Mouse (Mus musculus) midbrain, postnatal 0 days (tissue): ENCODE results near the gene Sc5d. TPM values are rescaled to one million over a fixed set of nuclear protein-coding genes. Genes with fewer than 3 reads are reported as not detected.

Experiments
- ATAC-seq: fragments of 200-750 bp; cut with Nextera tagmentation; 2 replicates; pipeline ENCODE4 v1.8.0; 2017; ENCODE audit warnings: moderate number of reproducible peaks, mild to moderate bottlenecking, moderate TSS enrichment, moderate library complexity; ENCODE audit not compliant: low FRiP score
- DNase-seq: peaks from one replicate; pipeline ENCODE4 v3.0.0-alpha.2; 2015; ENCODE audit warnings: low spot score
- H3K27ac ChIP-seq: fragments of 300-500 bp; sonication (generic); 2 replicates; pipeline ENCODE4 v1.5.1; 2014; ENCODE audit warnings: low read depth, mild to moderate bottlenecking, low read length, mixed read lengths
- H3K27me3 ChIP-seq: fragments of 300-500 bp; sonication (generic); 2 replicates; pipeline ENCODE4 v1.6.1; 2014; ENCODE audit warnings: low read length, control low read depth, mixed read lengths; ENCODE audit not compliant: insufficient read depth
- H3K36me3 ChIP-seq: fragments of 300-500 bp; sonication (generic); 2 replicates; pipeline ENCODE4 v1.6.1; 2014; ENCODE audit warnings: low read length, control low read depth, mixed read lengths; ENCODE audit not compliant: insufficient read depth
- H3K4me1 ChIP-seq: fragments of 300-500 bp; sonication (generic); 2 replicates; pipeline ENCODE4 v1.6.1; 2014; ENCODE audit warnings: mild to moderate bottlenecking, control low read depth, antibody characterized with exemption, low read length, mixed read lengths; ENCODE audit not compliant: insufficient read depth
- H3K4me2 ChIP-seq: fragments of 300-500 bp; sonication (generic); 2 replicates; pipeline ENCODE4 v1.6.1; 2014; ENCODE audit warnings: low read depth, mild to moderate bottlenecking, low read length, mixed read lengths; ENCODE audit not compliant: poor library complexity, severe bottlenecking
- H3K4me3 ChIP-seq: fragments of 300-500 bp; sonication (generic); 2 replicates; pipeline ENCODE4 v1.5.1; 2014; ENCODE audit warnings: low read depth, mild to moderate bottlenecking, low read length, moderate library complexity
- H3K9ac ChIP-seq: fragments of 300-500 bp; sonication (generic); replicated peaks from 2 replicates; pipeline ENCODE4 v1.6.1; 2014; ENCODE audit warnings: mild to moderate bottlenecking, low read length, moderate library complexity, mixed read lengths; ENCODE audit not compliant: poor library complexity, severe bottlenecking
- H3K9me3 ChIP-seq: fragments of 300-500 bp; sonication (generic); 2 replicates; pipeline ENCODE4 v1.6.1; 2016; ENCODE audit warnings: low read length, control low read depth
- CTCF ChIP-seq: IDR thresholded peaks from 2 replicates; pipeline ENCODE4 v1.5.1; 2016; ENCODE audit warnings: antibody characterized with exemption, mild to moderate bottlenecking
- WGBS: fragments of 180-500 bp; shearing (Covaris S2); extraction: QIAGEN DNeasy Blood & Tissue Kit; methylation state at CpG from one replicate; pipeline ENCODE4 v1.1.7; 2014; 5-methylcytosine and 5-hydroxymethylcytosine counted together
- polyA plus RNA-seq: library from polyadenylated mRNA; unstranded; fragments of >200 nt; fragmentation: Nextera tagmentation; extraction: Ambion mirVana; gene quantifications from 2 replicates; pipeline ENCODE4 v1.2.1, GENCODE M21; 2015
- total RNA-seq: library from RNA; depleted of rRNA; stranded (reverse); fragments of >200 nt; gene quantifications from 2 replicates; pipeline ENCODE4 v1.2.3, GENCODE M21; 2014

Gene Sc5d
- total and polyA plus RNA-seq, 2 experiments from 2014 or later, result 63.7 to 67.0 TPM

- Histone ChIP-seq H3K9ac (no peak overlapping the region), H3K27ac (no peak overlapping the region), H3K4me3 (no peak overlapping the region), H3K9me3 (no peaks in the 10 kb centered on the region), H3K4me1 (no peaks in the 10 kb centered on the region), H3K4me2 (no peak overlapping the region), H3K36me3 (no peaks in the 10 kb centered on the region), H3K27me3 (no peaks in the 10 kb centered on the region)
- ATAC-seq (no peak), DNase-seq (no peak)
- no peak for TF ChIP-seq CTCF
- WGBS, result 94% methylated on average over 3 of the region's 3 CpGs
Observed at GRCm38 (mm10) chr9:42270617-42271016, 6.6 kb upstream of the Sc5d start.

GRCm38 (mm10) chr9:42270081-42270480 lies 6.0 kb upstream of the Sc5d start:
- H3K27me3 ChIP-seq, result no peaks in the 10 kb centered on the region
- H3K4me2 ChIP-seq, result no peak overlapping the region
- no peaks in the 10 kb centered on the region for H3K4me1 ChIP-seq
- no peak for TF ChIP-seq CTCF
- H3K27ac ChIP-seq, result no peak overlapping the region
- no peak for ATAC-seq
- H3K9ac ChIP-seq, result no peak overlapping the region
- no peaks in the 10 kb centered on the region for H3K36me3 ChIP-seq
- H3K9me3 ChIP-seq, result no peaks in the 10 kb centered on the region
- WGBS, result 94% methylated on average over 5 of the region's 5 CpGs
- H3K4me3 ChIP-seq, result no peak overlapping the region
- DNase-seq, result no peak

- Histone ChIP-seq H3K4me2 (no peak overlapping the region), H3K27me3 (no peaks in the 10 kb centered on the region), H3K4me1 (no peaks in the 10 kb centered on the region), H3K9me3 (no peaks in the 10 kb centered on the region), H3K36me3 (no peaks in the 10 kb centered on the region), H3K4me3 (no peak overlapping the region), H3K9ac (no peak overlapping the region), H3K27ac (no peak overlapping the region)
- no peak for TF ChIP-seq CTCF
- WGBS, result 83% methylated on average over 5 of the region's 5 CpGs
- ATAC-seq (no peak), DNase-seq (no peak)
Observed at GRCm38 (mm10) chr9:42268371-42268770, 4.3 kb upstream of the Sc5d start.

- no peak overlapping the region for H3K4me2 ChIP-seq
- no peaks in the 10 kb centered on the region for H3K36me3 ChIP-seq
- no peaks in the 10 kb centered on the region for H3K27me3 ChIP-seq
- no peak overlapping the region for H3K9ac ChIP-seq
- no peak overlapping the region for H3K4me3 ChIP-seq
- ATAC-seq (no peak), DNase-seq (no peak)
- TF ChIP-seq CTCF, result no peak
- no peak overlapping the region for H3K27ac ChIP-seq
- H3K9me3 ChIP-seq, result no peaks in the 10 kb centered on the region
- H3K4me1 ChIP-seq, result peaks cover 6% of the 10 kb centered on the region; the same call in 1 of the 2 replicates
- 92% methylated on average over 4 of the region's 4 CpGs for WGBS
Observed at GRCm38 (mm10) chr9:42265309-42265708, 1.3 kb upstream of the Sc5d start.

- peak overlapping the region; percentile 77 for H3K27ac ChIP-seq
- peak overlapping the region; percentile 80 for H3K4me3 ChIP-seq
- WGBS, result under 1% methylated on average over 18 of the region's 18 CpGs
- no peak for TF ChIP-seq CTCF
- ATAC-seq (peak; percentile 61), DNase-seq (peak; percentile 19)
- H3K9ac ChIP-seq, result peak overlapping the region; percentile 87
- H3K4me1 ChIP-seq, result peaks cover 6% of the 10 kb centered on the region; the same call in 1 of the 2 replicates
- peaks cover 7% of the 10 kb centered on the region; the same call in 1 of the 2 replicates for H3K36me3 ChIP-seq
- no peaks in the 10 kb centered on the region for H3K27me3 ChIP-seq
- H3K9me3 ChIP-seq, result no peaks in the 10 kb centered on the region
- peak overlapping the region; percentile 58 for H3K4me2 ChIP-seq
Observed at GRCm38 (mm10) chr9:42263709-42264111, 346 bp downstream of the Sc5d start.

- no peak for DNase-seq
Observed at GRCm38 (mm10) chr9:42260481-42260880, 3.6 kb downstream of the Sc5d start.

More at GRCm38 (mm10) chr9:42260481-42260880, 3.6 kb downstream of the Sc5d start:
- Histone ChIP-seq H3K27me3 (no peaks in the 10 kb centered on the region), H3K4me3 (no peak overlapping the region), H3K27ac (no peak overlapping the region), H3K9me3 (no peaks in the 10 kb centered on the region), H3K9ac (no peak overlapping the region), H3K36me3 (peaks cover 34% of the 10 kb centered on the region), H3K4me1 (peaks cover 6% of the 10 kb centered on the region; the same call in 1 of the 2 replicates), H3K4me2 (no peak overlapping the region)
- no peak for ATAC-seq
- no peak for TF ChIP-seq CTCF
- WGBS, result 91% methylated on average over 5 of the region's 5 CpGs
